Mouse (Mus musculus) ES-E14 (cell line): ENCODE data around the gene Dscam.

Source experiments
- CHD2 ChIP-seq: IDR thresholded peaks from 2 replicates; pipeline ENCODE4 v1.6.1; 2014; ENCODE audit warnings: mild to moderate bottlenecking, low read depth, low read length, inconsistent platforms
- HCFC1 ChIP-seq: IDR thresholded peaks from 2 replicates; pipeline ENCODE4 v1.6.1; 2012; ENCODE audit warnings: low read length, inconsistent platforms, borderline replicate concordance; ENCODE audit not compliant: insufficient read depth
- MAFK ChIP-seq: IDR thresholded peaks from 2 replicates; pipeline ENCODE4 v1.6.1; 2014; ENCODE audit warnings: mild to moderate bottlenecking, low read depth, low read length, inconsistent platforms; ENCODE audit not compliant: insufficient read depth
- ZC3H11A ChIP-seq: IDR thresholded peaks from 2 replicates; pipeline ENCODE4 v1.6.1; 2012; ENCODE audit warnings: low read depth, mild to moderate bottlenecking, inconsistent platforms, low read length, borderline replicate concordance

GRCm38 (mm10) chr16:96677471-96677870 is 493.1 kb downstream of the Dscam start:
- no peak for TF ChIP-seq ZC3H11A
- no peak for TF ChIP-seq MAFK
- no peak for TF ChIP-seq CHD2
- no peak for TF ChIP-seq HCFC1
